Mouse (Mus musculus) layer of hippocampus, postnatal 25 days (tissue): ENCODE measurements at regions not wholly inside any gene's neighbourhood (a gene's known extent, or its start where the extent isn't known, plus 50 kb on each side); places are given as distances from the start of the nearest gene placed in this dataset.

Experiments used
- DNase-seq, 2 experiments: peaks; one replicate each; pipeline ENCODE4 v3.0.0; 2022; ENCODE audit warnings: mixed read lengths in 2 of 2, low spot score in 1 of 2; ENCODE audit errors: extremely low spot score in 1 of 2

- no peak for DNase-seq
Measured at GRCm38 (mm10) chr2:45554707-45555106, 437.5 kb upstream of the Zeb2 start.

- DNase-seq, result no peak
Measured at GRCm38 (mm10) chr2:45541394-45541793, 424.2 kb upstream of the Zeb2 start.

- no peak for DNase-seq
Measured at GRCm38 (mm10) chr2:45538950-45539349, 421.8 kb upstream of the Zeb2 start.

- no peak for DNase-seq
Measured at GRCm38 (mm10) chr2:45537722-45538121, 420.5 kb upstream of the Zeb2 start.

GRCm38 (mm10) chr2:45534806-45535205 is 417.6 kb upstream of the Zeb2 start:
- DNase-seq, result no peak

GRCm38 (mm10) chr2:45522310-45522709 is 405.1 kb upstream of the Zeb2 start:
- DNase-seq, result no peak

- DNase-seq, result no peak
Measured at GRCm38 (mm10) chr2:45519550-45520152, 402.5 kb upstream of the Zeb2 start.

GRCm38 (mm10) chr2:45514290-45515180 is 397.3 kb upstream of the Zeb2 start:
- DNase-seq, result no peak

- DNase-seq, result no peak
Measured at GRCm38 (mm10) chr2:45512852-45513251, 395.7 kb upstream of the Zeb2 start.

GRCm38 (mm10) chr2:45511791-45512190 is 394.6 kb upstream of the Zeb2 start:
- no peak for DNase-seq

GRCm38 (mm10) chr2:45504468-45504867 is 387.3 kb upstream of the Zeb2 start:
- DNase-seq, result no peak

- DNase-seq, result no peak
Measured at GRCm38 (mm10) chr2:45493656-45494055, 376.5 kb upstream of the Zeb2 start.

- no peak for DNase-seq
Measured at GRCm38 (mm10) chr2:45486530-45486929, 369.3 kb upstream of the Zeb2 start.

GRCm38 (mm10) chr2:45485477-45485876 is 368.3 kb upstream of the Zeb2 start:
- DNase-seq, result no peak

GRCm38 (mm10) chr2:45480671-45481070 is 363.5 kb upstream of the Zeb2 start:
- DNase-seq, result no peak

GRCm38 (mm10) chr2:45475996-45476395 is 358.8 kb upstream of the Zeb2 start:
- DNase-seq, result no peak

GRCm38 (mm10) chr2:45464306-45464705 is 347.1 kb upstream of the Zeb2 start:
- DNase-seq, result no peak

- no peak for DNase-seq
Measured at GRCm38 (mm10) chr2:45459410-45459809, 342.2 kb upstream of the Zeb2 start.

- DNase-seq, result no peak
Measured at GRCm38 (mm10) chr2:45454811-45455210, 337.6 kb upstream of the Zeb2 start.

- DNase-seq, result no peak
Measured at GRCm38 (mm10) chr2:45439146-45439545, 322.0 kb upstream of the Zeb2 start.

GRCm38 (mm10) chr2:45438739-45439138 is 321.5 kb upstream of the Zeb2 start:
- DNase-seq, result no peak
